Mouse (Mus musculus): Measurements from ENCODE around the gene Il6st. TPM values are rescaled to one million over a fixed set of nuclear protein-coding genes. Genes with fewer than 3 reads are reported as not detected.

The Il6st gene
- polyA plus RNA-seq, 1 experiment from 2014 or later: 20.2 TPM

DNA sequence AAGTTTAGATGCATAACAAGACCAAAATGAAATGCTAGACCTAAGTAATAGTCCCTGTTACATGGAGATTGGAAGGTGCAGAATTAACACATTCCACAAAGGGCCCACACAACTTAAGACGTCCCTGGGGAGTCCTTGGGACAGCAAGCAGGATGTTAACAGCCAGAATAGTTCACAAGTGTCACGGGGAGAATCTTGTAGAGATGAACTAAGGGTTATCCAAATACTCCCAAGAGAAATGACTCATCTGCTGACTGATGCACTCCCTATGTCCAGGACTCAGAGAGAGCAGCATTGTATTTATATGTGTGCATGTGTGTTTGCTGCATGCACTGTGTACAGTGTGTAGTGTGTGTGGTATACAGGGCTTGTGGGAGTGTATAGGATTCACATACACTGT lies 92.6 kb downstream of the Il6st start:
- H3K9me3 ChIP-seq (ENCODE audit: control insufficient read depth, low read length): no peaks in the 10 kb centered on the region
- no peak overlapping the region for H3K4me3 ChIP-seq (ENCODE audit: low read depth, low read length)
- no peaks in the 10 kb centered on the region for H3K36me3 ChIP-seq (ENCODE audit: control insufficient read depth, insufficient read depth, low read length)
- DNase-seq (ENCODE audit: low spot score) (no peak), ATAC-seq (ENCODE audit: insufficient number of reproducible peaks, low FRiP score, low TSS enrichment, low read depth) (no peak)
- H3K4me2 ChIP-seq (ENCODE audit: low read depth, severe bottlenecking): no peak overlapping the region
- 69% methylated on average over 2 of the region's 2 CpGs for WGBS
- H3K27me3 ChIP-seq (ENCODE audit: control insufficient read depth, insufficient read depth, low read length): no peaks in the 10 kb centered on the region
- no peak overlapping the region for H3K9ac ChIP-seq (ENCODE audit: low read length)
- H3K27ac ChIP-seq (replicated peaks; ENCODE audit: low read depth, low read length): no peak overlapping the region
- no peaks in the 10 kb centered on the region for H3K4me1 ChIP-seq (ENCODE audit: control insufficient read depth, insufficient read depth, low read length)

Other genes with a start within 250 kb of the Il6st start
- gene Ankrd55, start 175.6 kb upstream of the Il6st start, polyA plus RNA-seq (2014; fragmentation: Nextera tagmentation; extraction: Ambion mirVana): 0.20 and 0.21 TPM in 2 replicates
- gene Il31ra, start 130.3 kb downstream of the Il6st start, polyA plus RNA-seq (2014; fragmentation: Nextera tagmentation; extraction: Ambion mirVana): 0.10 TPM in 1 of 2 replicates, not detected in the other
- 0.31 and 0.37 TPM in 2 replicates for gene Ddx4, start 188.4 kb downstream of the Il6st start, polyA plus RNA-seq (2014; fragmentation: Nextera tagmentation; extraction: Ambion mirVana)
- 11.7 and 13.2 TPM in 2 replicates for gene Slc38a9, start 196.7 kb downstream of the Il6st start, polyA plus RNA-seq (2014; fragmentation: Nextera tagmentation; extraction: Ambion mirVana)